Mouse (Mus musculus) C2C12 (cell line): ENCODE data around the gene Grk5.

Experiments
- CEBPB ChIP-seq: IDR thresholded peaks from one replicate; pipeline ENCODE4 v1.6.1; 2011; ENCODE audit warnings: low read depth, mild to moderate bottlenecking, control low read depth, moderate library complexity
- CTCF ChIP-seq: IDR thresholded peaks from one replicate; pipeline ENCODE4 v1.5.1; 2011; ENCODE audit not compliant: control insufficient read depth, insufficient read depth, insufficient read length
- FOSL1 ChIP-seq: IDR thresholded peaks from one replicate; pipeline ENCODE4 v1.8.0; 2011; ENCODE audit warnings: mild to moderate bottlenecking, low read length; ENCODE audit not compliant: poor library complexity, insufficient read depth, severe bottlenecking
- MAX ChIP-seq: IDR thresholded peaks from one replicate; pipeline ENCODE4 v1.6.1; 2011; ENCODE audit warnings: mild to moderate bottlenecking, control low read depth
- MYOD1 ChIP-seq: IDR thresholded peaks from one replicate; pipeline ENCODE4 v1.6.1; 2011; ENCODE audit warnings: low read depth; ENCODE audit not compliant: control insufficient read depth, insufficient read length
- MYOG ChIP-seq: IDR thresholded peaks from one replicate; pipeline ENCODE4 v1.6.1; 2011; ENCODE audit not compliant: control insufficient read depth, insufficient read length; ENCODE audit errors: extremely low read depth
- USF1 ChIP-seq: IDR thresholded peaks from one replicate; pipeline ENCODE4 v1.6.1; 2011; ENCODE audit warnings: low read depth, mild to moderate bottlenecking, control low read depth, moderate library complexity

DNA sequence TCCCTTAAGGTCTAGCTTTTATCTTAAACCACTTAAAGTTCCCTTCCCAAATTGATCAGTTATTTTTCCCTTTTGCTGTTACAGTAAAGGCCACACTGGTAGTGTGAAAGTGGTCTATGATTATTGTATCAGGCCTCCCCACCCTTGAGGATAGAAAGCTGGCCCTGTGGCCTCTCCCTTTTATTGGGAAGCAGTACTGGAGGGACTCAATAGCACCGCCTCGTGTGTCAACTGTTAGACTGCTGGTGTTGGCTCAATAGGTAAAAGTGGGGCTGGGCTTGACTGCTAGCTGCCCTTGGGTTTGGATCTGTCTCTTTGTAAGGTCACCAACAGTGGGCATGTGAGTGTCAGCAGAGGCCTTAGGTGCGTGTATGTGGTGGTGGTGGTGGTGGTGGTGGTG is 174.8 kb downstream of the Grk5 start:
- TF ChIP-seq CTCF (no peak), MYOD1 (no peak), USF1 (no peak), CEBPB (no peak), MAX (no peak), MYOG (no peak), FOSL1 (no peak)
